Mouse (Mus musculus) kidney, adult 2 months (tissue): ENCODE measurements around the gene Smap1. TPM values are rescaled to one million over a fixed set of nuclear protein-coding genes. Genes with fewer than 3 reads are reported as not detected.

Source experiments
- DNase-seq: peaks from one replicate; pipeline ENCODE4 v3.0.0; 2021
- H3K27ac ChIP-seq: fragments of 200-500 bp; 2 replicates; pipeline ENCODE4 v1.5.1; 2012; ENCODE audit warnings: low read depth, low read length, control low read depth, inconsistent platforms; ENCODE audit not compliant: insufficient read depth
- H3K27me3 ChIP-seq: fragments of 200-500 bp; replicated peaks from 2 replicates; pipeline ENCODE4 v1.6.1; 2012; ENCODE audit warnings: mild to moderate bottlenecking, moderate library complexity, low read length, inconsistent platforms; ENCODE audit not compliant: control insufficient read depth, insufficient read depth
- H3K36me3 ChIP-seq: fragments of 200-500 bp; 2 replicates; pipeline ENCODE4 v1.6.1; 2012; ENCODE audit warnings: mild to moderate bottlenecking, moderate library complexity, low read length, inconsistent platforms; ENCODE audit not compliant: control insufficient read depth, insufficient read depth
- H3K4me1 ChIP-seq: fragments of 200-500 bp; 2 replicates; pipeline ENCODE4 v1.6.1; 2011; ENCODE audit warnings: low read length; ENCODE audit not compliant: control insufficient read depth, insufficient read depth
- H3K4me3 ChIP-seq: fragments of 200-500 bp; 2 replicates; pipeline ENCODE4 v1.5.1; 2011; ENCODE audit warnings: mild to moderate bottlenecking, low read depth, low read length, control low read depth; ENCODE audit not compliant: insufficient read depth
- CTCF ChIP-seq: fragments of 200-500 bp; conservative IDR thresholded peaks from 2 replicates; pipeline ENCODE4 v1.5.1; 2011; ENCODE audit warnings: low read depth, mild to moderate bottlenecking, control low read depth, low read length, moderate library complexity, mixed read lengths; ENCODE audit not compliant: insufficient read depth, insufficient read length
- POLR2A ChIP-seq: fragments of 200-500 bp; IDR thresholded peaks from one replicate; pipeline ENCODE4 v1.6.1; 2011; ENCODE audit warnings: low read depth, low read length, control low read depth
- WGBS: fragments of 180-500 bp; shearing (Covaris S2); methylation state at CpG from one replicate; pipeline ENCODE4 v1.1.7; 2018; 5-methylcytosine and 5-hydroxymethylcytosine counted together
- polyA plus RNA-seq: library from polyadenylated mRNA; depleted of rRNA; stranded (reverse); fragments of >200 nt; gene quantifications from 2 replicates; pipeline ENCODE4 v1.2.3, GENCODE M21; 2012

Smap1 gene
- polyA plus RNA-seq, 1 experiment, result 57.8 TPM

DNA sequence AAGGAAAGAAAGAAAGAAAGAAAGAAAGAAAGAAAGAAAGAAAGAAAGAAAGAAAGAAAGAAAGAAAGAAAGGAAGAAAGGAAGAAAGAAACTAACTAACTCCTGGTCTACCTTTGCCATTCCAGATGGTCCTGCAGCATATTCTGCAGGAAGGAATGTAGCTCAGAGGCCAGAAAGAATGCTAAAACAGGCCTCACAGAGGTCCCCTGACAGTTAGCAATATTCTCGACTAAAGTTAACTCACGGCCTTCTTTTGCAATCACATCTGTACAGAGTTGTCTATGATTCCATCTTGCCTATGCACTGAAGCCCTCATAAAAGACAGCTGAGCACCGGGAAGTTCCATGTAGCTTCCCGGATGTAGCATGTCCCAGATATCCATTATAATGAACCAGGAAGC, 33.4 kb upstream of the Smap1 start:
- Histone ChIP-seq H3K36me3 (no peaks in the 10 kb centered on the region), H3K27ac (no peak overlapping the region), H3K27me3 (no peaks in the 10 kb centered on the region), H3K4me1 (peaks cover 5% of the 10 kb centered on the region), H3K4me3 (no peak overlapping the region)
- WGBS, result 90% methylated on average over 4 of the region's 4 CpGs
- DNase-seq, result no peak
- no peak for TF ChIP-seq CTCF
- TF ChIP-seq POLR2A, result no peak

DNA sequence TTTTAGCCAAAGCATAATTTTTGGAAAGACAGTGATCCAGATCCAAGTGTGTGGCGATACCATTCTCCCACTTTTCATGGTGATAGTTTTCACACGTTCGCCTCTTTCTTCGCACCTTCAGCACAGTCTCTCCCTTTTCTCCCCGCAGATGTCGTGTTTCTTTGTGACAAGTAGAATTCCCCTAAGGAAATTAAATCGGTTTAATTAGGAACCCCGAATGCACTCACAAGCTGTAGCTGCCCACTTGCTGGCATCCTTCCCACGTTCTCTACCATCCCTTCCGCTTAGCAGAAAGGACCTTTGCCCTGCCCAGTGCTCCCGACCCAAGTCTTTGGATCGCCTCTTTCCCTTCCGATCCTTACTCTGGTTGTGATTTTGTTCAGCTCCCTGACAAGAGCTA, 31.8 kb upstream of the Smap1 start:
- WGBS, result 51% methylated on average over 13 of the region's 13 CpGs
- TF ChIP-seq POLR2A (no peak), CTCF (no peak)
- H3K4me3 ChIP-seq, result no peak overlapping the region
- peak overlapping the region; percentile 49; the same call in 1 of the 2 replicates for H3K27ac ChIP-seq
- H3K4me1 ChIP-seq, result peaks cover 5% of the 10 kb centered on the region
- H3K27me3 ChIP-seq, result no peaks in the 10 kb centered on the region
- H3K36me3 ChIP-seq, result no peaks in the 10 kb centered on the region
- DNase-seq, result peak; percentile 88

DNA sequence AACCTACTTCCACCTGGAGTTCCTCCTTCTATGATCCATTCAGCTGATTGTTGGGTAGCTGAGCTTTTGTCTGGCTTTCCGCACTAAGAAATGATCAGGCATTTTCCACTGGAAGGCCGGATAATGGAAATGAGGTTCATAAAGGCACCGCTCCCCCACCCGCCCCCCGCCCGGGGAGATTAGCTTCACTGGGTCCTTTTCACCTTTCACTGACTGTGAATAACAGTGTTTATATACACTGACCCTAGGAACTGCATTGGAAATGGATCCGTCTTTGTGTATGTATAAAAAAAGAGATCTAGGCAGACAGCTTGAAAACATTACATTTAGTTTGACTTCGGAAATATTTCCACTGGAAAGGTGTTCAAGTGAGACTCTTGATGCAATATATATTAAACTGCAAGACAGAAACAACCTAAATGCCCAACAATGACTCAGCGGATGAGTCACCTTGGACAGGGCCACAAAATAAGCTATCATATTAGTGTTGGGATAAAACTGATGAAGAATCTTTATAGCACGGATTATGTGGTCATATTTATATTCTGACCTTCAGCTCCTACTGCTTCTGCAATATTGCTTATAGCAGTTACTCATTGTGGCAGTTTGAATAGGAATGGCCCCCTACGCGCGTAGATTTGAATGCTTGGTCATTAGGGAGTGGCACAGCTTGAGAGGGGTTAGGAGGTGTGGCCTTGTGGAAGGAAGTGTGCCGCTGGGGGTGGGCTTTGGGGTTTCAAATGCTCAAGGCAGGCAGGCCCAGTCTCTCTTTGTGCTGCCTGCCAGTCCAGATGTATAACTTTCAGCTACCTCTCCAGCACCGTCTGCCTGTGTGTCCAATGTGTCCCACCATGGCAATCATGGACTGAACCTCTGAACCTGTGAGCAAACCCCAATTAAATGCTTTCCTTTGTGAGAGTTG, 26.9 kb upstream of the Smap1 start:
- H3K4me3 ChIP-seq, result no peak overlapping the region
- no peaks in the 10 kb centered on the region for H3K27me3 ChIP-seq
- H3K36me3 ChIP-seq, result no peaks in the 10 kb centered on the region
- 85% methylated on average over 15 of the region's 15 CpGs for WGBS
- DNase-seq, result no peak
- H3K27ac ChIP-seq, result no peak overlapping the region
- 0 out of 2 replicates have a peak, but pooled peaks cover 3% of the 10 kb centered on the region for H3K4me1 ChIP-seq
- TF ChIP-seq CTCF (no peak), POLR2A (no peak)

- no peak for TF ChIP-seq CTCF
- no peak for TF ChIP-seq POLR2A
- 81% methylated on average over 7 of the region's 7 CpGs for WGBS
- Histone ChIP-seq H3K27me3 (no peaks in the 10 kb centered on the region), H3K36me3 (no peaks in the 10 kb centered on the region), H3K4me1 (peaks cover 8% of the 10 kb centered on the region; the same call in 1 of the 2 replicates), H3K27ac (no peak overlapping the region), H3K4me3 (no peak overlapping the region)
- DNase-seq, result no peak
These were observed 26.2 kb upstream of the Smap1 start for GRCm38 (mm10) chr1:23948290-23948689.

- peaks cover 8% of the 10 kb centered on the region; the same call in 1 of the 2 replicates for H3K4me1 ChIP-seq
- H3K36me3 ChIP-seq, result no peaks in the 10 kb centered on the region
- H3K27ac ChIP-seq, result peak overlapping the region; percentile 71; the same call in 1 of the 2 replicates
- DNase-seq, result peak; percentile 78
- WGBS, result 57% methylated on average over 1 of the region's 1 CpGs
- H3K4me3 ChIP-seq, result no peak overlapping the region
- no peaks in the 10 kb centered on the region for H3K27me3 ChIP-seq
- TF ChIP-seq CTCF (no peak), POLR2A (no peak)
These were observed 22.0 kb upstream of the Smap1 start for GRCm38 (mm10) chr1:23944076-23944475.

GRCm38 (mm10) chr1:23943146-23943940, 21.2 kb upstream of the Smap1 start:
- Histone ChIP-seq H3K36me3 (no peaks in the 10 kb centered on the region), H3K4me3 (no peak overlapping the region), H3K27ac (peak overlapping the region; percentile 3; the same call in 1 of the 2 replicates), H3K4me1 (peaks cover 8% of the 10 kb centered on the region; the same call in 1 of the 2 replicates), H3K27me3 (no peaks in the 10 kb centered on the region)
- WGBS, result 69% methylated on average over 3 of the region's 3 CpGs
- TF ChIP-seq CTCF, result no peak
- no peak for TF ChIP-seq POLR2A
- DNase-seq, result peak; percentile 73

- H3K27me3 ChIP-seq, result no peaks in the 10 kb centered on the region
- 39% methylated on average over 4 of the region's 4 CpGs for WGBS
- no peak for TF ChIP-seq POLR2A
- no peak for TF ChIP-seq CTCF
- no peak overlapping the region for H3K27ac ChIP-seq
- no peaks in the 10 kb centered on the region for H3K36me3 ChIP-seq
- no peak overlapping the region for H3K4me3 ChIP-seq
- DNase-seq, result no peak
- H3K4me1 ChIP-seq, result no peaks in the 10 kb centered on the region
These were observed 13.3 kb upstream of the Smap1 start for GRCm38 (mm10) chr1:23935408-23935762.
